8 mouse cellular contexts compared by ENCODE assay signal in the genomic region with DNA sequence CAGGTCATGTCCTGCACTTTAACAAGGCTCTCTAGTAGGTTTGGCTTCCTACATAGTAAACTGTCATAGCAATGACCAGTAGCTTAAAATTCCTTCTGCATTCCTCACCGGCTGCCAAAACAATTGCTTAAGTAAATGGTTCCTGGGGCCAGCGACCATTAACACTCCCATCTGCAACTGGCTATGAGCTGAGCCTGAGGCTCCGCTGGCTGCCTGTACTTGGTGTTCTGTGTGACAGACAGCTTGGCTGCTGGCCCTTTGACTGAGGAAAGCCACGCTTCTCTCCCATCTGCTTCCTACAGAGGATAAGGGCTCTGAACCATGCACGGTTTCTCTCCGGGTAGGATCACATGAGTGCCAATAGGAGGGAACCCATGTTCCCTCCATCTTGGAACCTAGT. TPM values are rescaled to one million over a fixed set of nuclear protein-coding genes. Genes with fewer than 3 reads are reported as not detected.
DNase-seq lines count a peak whose midpoint lies in the region; ATAC-seq lines count a peak whose summit lies in the region.

No protein-coding gene starts in this region.

- H3K27me3 ChIP-seq in heart, embryonic 16.5 days (ENCODE audit: control insufficient read depth, insufficient read depth, low read length): no peaks in the 10 kb centered on the region

- no peak overlapping the region for H3K4me3 ChIP-seq in heart, embryonic 16.5 days (ENCODE audit: low read length)

- H3K9ac ChIP-seq in heart, embryonic 16.5 days (ENCODE audit: low read length): no peak overlapping the region

- H3K9me3 ChIP-seq in heart, embryonic 16.5 days (replicated peaks; ENCODE audit: control insufficient read depth, low read length): no peaks in the 10 kb centered on the region

- DNase-seq in layer of hippocampus, adult 9-11 months: peak; percentile 10
- no peak for DNase-seq in layer of hippocampus, postnatal 25 days (ENCODE audit: extremely low spot score in 1 of 2, low spot score in 1 of 2)
- DNase-seq in cerebellum, postnatal 10 days: peak; percentile 81 to 91
- DNase-seq in layer of hippocampus, postnatal 14 days (ENCODE audit: low spot score in 2 of 2): peak; percentile 30 to 56
- no peak for DNase-seq in right cerebral cortex, adult 2 months (ENCODE audit: low spot score in 2 of 2)
- no peak for DNase-seq in yolk sac, embryonic 10.5 days (ENCODE audit: low spot score)

- no peaks in the 10 kb centered on the region for H3K36me3 ChIP-seq in heart, embryonic 16.5 days (ENCODE audit: control insufficient read depth, insufficient read depth)

- no peak overlapping the region for H3K4me2 ChIP-seq in heart, embryonic 16.5 days (ENCODE audit: low read depth, low read length)

- whole genome bisulfite sequencing in heart, embryonic 16.5 days: 18% methylated on average over 6 of the region's 6 CpGs

- H3K27ac ChIP-seq in heart, embryonic 16.5 days (ENCODE audit: low read length): peak overlapping the region; percentile 20

- H3K4me1 ChIP-seq in heart, embryonic 16.5 days (ENCODE audit: control insufficient read depth, insufficient read depth, low read length): peaks cover 9% of the 10 kb centered on the region; the same call in 1 of the 2 replicates

- peak; percentile 81 for ATAC-seq in heart, embryonic 16.5 days (replicated peaks; ENCODE audit: extremely low read depth, insufficient read depth, low FRiP score)
- no peak for ATAC-seq in megakaryocyte, adult 5-6 weeks (ENCODE audit: poor library complexity, severe bottlenecking)

RNA-seq across cellular contexts. Expression of a gene that starts 53.1 kb away (rescaled TPM):
- 1 to 10 TPM; 4.2 to 4.3 TPM for total RNA-seq in layer of hippocampus, postnatal 25 days (2021)
- 1.9 and 2.3 TPM in 2 replicates for polyA plus RNA-seq in heart, embryonic 16.5 days (2015; fragmentation: Nextera tagmentation; extraction: Ambion mirVana)
- 1 to 10 TPM; 5.3 to 5.8 TPM for total RNA-seq in layer of hippocampus, postnatal 14 days (2021)
- 0.09 and 0.27 TPM in 2 replicates for total RNA-seq in megakaryocyte, adult 5-6 weeks (2015)
- 0.20 and 0.26 TPM in 2 replicates for total RNA-seq in megakaryocyte, adult 5-6 weeks (2017)

Comparison
In these comparisons a context has a peak if more than half of its experiments do, and no peak if none do; other contexts are left out.
1. DNase-seq: peak in layer of hippocampus, adult 9-11 months (single experiment), cerebellum, postnatal 10 days (2 of 2) and layer of hippocampus, postnatal 14 days (2 of 2); none in layer of hippocampus, postnatal 25 days (0 of 2), right cerebral cortex, adult 2 months (0 of 2) and yolk sac, embryonic 10.5 days (single experiment).
2. RNA of a gene that starts 53.1 kb away (total RNA-seq): 5.3 to 5.8 TPM in layer of hippocampus, postnatal 14 days and 4.2 to 4.3 TPM in layer of hippocampus, postnatal 25 days; 0.09 to 0.27 TPM in megakaryocyte, adult 5-6 weeks; every median in the first group is over 4 times any median in the second.